Mouse (Mus musculus): Measurements from ENCODE around the gene Nell1.

DNA sequence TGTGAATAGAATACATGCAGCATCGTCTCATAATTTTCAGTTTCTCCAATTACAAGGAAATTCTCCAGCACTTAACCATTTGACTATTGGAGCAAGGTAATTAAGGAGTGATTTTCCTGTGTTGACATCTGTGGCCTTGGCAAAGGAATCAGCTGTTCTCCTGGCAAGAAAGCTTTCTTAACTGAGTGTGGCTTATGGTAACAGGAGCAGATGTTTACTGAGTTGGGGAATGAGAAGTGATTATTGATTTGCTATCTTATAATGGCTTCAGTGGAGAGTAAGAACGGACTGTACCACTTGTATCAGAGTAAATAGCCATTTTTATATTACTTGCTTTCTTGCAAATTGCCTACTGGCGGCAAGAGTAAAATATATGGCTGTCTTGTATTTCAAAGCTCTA is 913.0 kb downstream of the Nell1 start:
- no peak for TF ChIP-seq EP300 (IDR thresholded peaks at IDR 0.05; ENCODE audit: low read depth)
- TF ChIP-seq CTCF (IDR thresholded peaks at IDR 0.05; ENCODE audit: low read depth) = no peak

Measured in heart, postnatal 0 days (tissue).